In the genomic region with DNA sequence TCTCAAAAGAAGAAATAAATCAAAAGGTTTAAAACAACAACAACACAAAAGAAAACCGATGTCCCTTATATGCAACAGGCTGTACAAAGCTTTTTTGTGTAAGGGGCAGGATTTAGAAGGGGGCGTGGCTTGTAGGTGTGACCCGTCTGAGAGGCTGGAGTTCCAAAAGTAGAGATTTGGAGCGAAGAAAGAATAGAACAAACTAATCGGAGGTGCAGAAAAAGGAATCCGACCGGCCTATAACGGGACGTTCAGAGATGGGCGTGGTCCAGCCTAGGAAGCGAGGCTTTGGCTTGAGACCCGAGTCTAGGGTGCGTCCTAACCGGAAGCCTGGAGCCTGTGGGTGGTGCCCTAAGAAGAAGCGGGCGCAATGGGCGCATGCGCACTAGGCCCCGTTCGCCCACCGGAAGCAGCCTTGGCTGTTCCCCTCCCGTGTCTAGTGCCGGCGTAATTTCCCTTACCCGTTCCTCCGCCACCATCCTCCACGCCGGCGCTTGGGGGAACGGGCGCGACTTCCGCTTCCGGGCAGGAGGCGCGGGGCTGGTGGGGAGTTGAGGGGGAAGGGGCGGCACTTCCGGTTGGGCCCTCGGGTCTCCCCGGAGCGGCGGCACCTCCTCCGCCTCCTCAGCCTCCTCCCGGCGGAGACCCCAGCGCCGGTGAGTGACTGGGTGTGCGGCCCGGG, we compare ENCODE assay signal across 8 mouse cellular contexts. TPM values are rescaled to one million over a fixed set of nuclear protein-coding genes. Genes with fewer than 3 reads are reported as not detected.
DNase-seq lines count a peak whose midpoint lies in the region; ATAC-seq and TF ChIP-seq lines count a peak whose summit lies in the region.

Gene Zfp865 (plus strand): TSS at position 377 of the 682 bp plus-strand sequence.
Gene Ccdc106 (plus strand): TSS at position 554 of the 682 bp plus-strand sequence.

- H3K4me2 ChIP-seq in embryonic facial prominence, embryonic 15.5 days (replicated peaks), result peak within 1 kb of the TSS; percentile 66
- H3K4me2 ChIP-seq in kidney, embryonic 14.5 days (replicated peaks; ENCODE audit: low read depth, low read length), result peak within 1 kb of the TSS; percentile 66
- H3K4me2 ChIP-seq in limb, embryonic 15.5 days, result peak within 1 kb of the TSS; percentile 71

- no peaks in the 10 kb centered on the region for H3K27me3 ChIP-seq in embryonic facial prominence, embryonic 15.5 days
- no peaks in the 10 kb centered on the region for H3K27me3 ChIP-seq in kidney, embryonic 14.5 days (ENCODE audit: control insufficient read depth, insufficient read depth, low read length)
- no peaks in the 10 kb centered on the region for H3K27me3 ChIP-seq in limb, embryonic 15.5 days

- H3K4me3 ChIP-seq in bone marrow, adult 2 months (replicated peaks; ENCODE audit: control insufficient read depth, low read depth, low read length), result peak within 1 kb of the TSS; percentile 73
- peak within 1 kb of the TSS; percentile 89 for H3K4me3 ChIP-seq in embryonic facial prominence, embryonic 15.5 days (replicated peaks)
- peak within 1 kb of the TSS; percentile 88 for H3K4me3 ChIP-seq in kidney, embryonic 14.5 days (ENCODE audit: low read length)
- peak within 1 kb of the TSS; percentile 79 for H3K4me3 ChIP-seq in limb, embryonic 15.5 days

- TF ChIP-seq POLR2A in bone marrow, adult 2 months (IDR thresholded peaks at IDR 0.05; ENCODE audit: borderline replicate concordance, control insufficient read depth, low read depth, low read length), result peak; percentile 82; the same call in 1 of the 2 replicates

- H3K4me1 ChIP-seq in bone marrow, adult 2 months (ENCODE audit: control insufficient read depth, insufficient read depth, low read length), result no peaks in the 10 kb centered on the region; the same call in 1 of the 2 replicates
- H3K4me1 ChIP-seq in embryonic facial prominence, embryonic 15.5 days, result peaks cover 23% of the 10 kb centered on the region
- peaks cover 4% of the 10 kb centered on the region; the same call in 1 of the 2 replicates for H3K4me1 ChIP-seq in kidney, embryonic 14.5 days (ENCODE audit: control insufficient read depth, insufficient read depth, low read length)
- H3K4me1 ChIP-seq in limb, embryonic 15.5 days, result peaks cover 32% of the 10 kb centered on the region

- DNase-seq in 416B (ENCODE audit: low read depth), result peak; percentile 99
- DNase-seq in heart, adult 9 months (ENCODE audit: low spot score in 2 of 2), result peak; percentile 99 to 100
- DNase-seq in monocyte, adult 2 months (ENCODE audit: low read depth in 1 of 2, low spot score in 2 of 2), result peak; percentile 97 to 99
- peak; percentile 99 for DNase-seq in spleen, postnatal 36 days (ENCODE audit: low spot score in 2 of 2)

- no peak for TF ChIP-seq CTCF in bone marrow, adult 2 months (IDR thresholded peaks at IDR 0.05; ENCODE audit: control insufficient read depth, insufficient read depth, low read length)

- no peaks in the 10 kb centered on the region for H3K9me3 ChIP-seq in embryonic facial prominence, embryonic 15.5 days (replicated peaks)
- H3K9me3 ChIP-seq in kidney, embryonic 14.5 days (ENCODE audit: control insufficient read depth, low read length), result no peaks in the 10 kb centered on the region
- no peaks in the 10 kb centered on the region for H3K9me3 ChIP-seq in limb, embryonic 15.5 days

- H3K27ac ChIP-seq in bone marrow, adult 2 months (ENCODE audit: control insufficient read depth, insufficient read depth, low read depth, low read length, poor library complexity), result peak within 1 kb of the TSS; percentile 88
- H3K27ac ChIP-seq in embryonic facial prominence, embryonic 15.5 days (replicated peaks), result peak within 1 kb of the TSS; percentile 98
- peak within 1 kb of the TSS; percentile 96 for H3K27ac ChIP-seq in kidney, embryonic 14.5 days (ENCODE audit: low read depth, low read length)
- peak within 1 kb of the TSS; percentile 98 for H3K27ac ChIP-seq in limb, embryonic 15.5 days

- ATAC-seq in embryonic facial prominence, embryonic 15.5 days (ENCODE audit: insufficient number of reproducible peaks, low FRiP score, low TSS enrichment, low read depth), result peak; percentile 91
- peak; percentile 86 for ATAC-seq in kidney, embryonic 14.5 days (ENCODE audit: low FRiP score, low TSS enrichment)
- peak; percentile 91 for ATAC-seq in limb, embryonic 15.5 days (ENCODE audit: insufficient number of reproducible peaks, low FRiP score, low TSS enrichment, low read depth)

- H3K36me3 ChIP-seq in embryonic facial prominence, embryonic 15.5 days, result peaks cover 46% of the 10 kb centered on the region
- H3K36me3 ChIP-seq in kidney, embryonic 14.5 days (ENCODE audit: control insufficient read depth, insufficient read depth, low read length), result peaks cover 34% of the 10 kb centered on the region
- H3K36me3 ChIP-seq in limb, embryonic 15.5 days, result peaks cover 40% of the 10 kb centered on the region

- peak within 1 kb of the TSS; percentile 89 for H3K9ac ChIP-seq in embryonic facial prominence, embryonic 15.5 days
- H3K9ac ChIP-seq in kidney, embryonic 14.5 days (ENCODE audit: low read depth, low read length), result peak within 1 kb of the TSS; percentile 82
- H3K9ac ChIP-seq in limb, embryonic 15.5 days, result peak within 1 kb of the TSS; percentile 87

- under 1% methylated on average over 49 of the region's 49 CpGs for WGBS in bone marrow, adult 2 months
- under 1% methylated on average over 42 of the region's 49 CpGs for WGBS in embryonic facial prominence, embryonic 15.5 days
- under 1% methylated on average over 47 of the region's 49 CpGs for WGBS in kidney, embryonic 14.5 days
- WGBS in limb, embryonic 15.5 days, result under 1% methylated on average over 49 of the region's 49 CpGs

RNA-seq across cellular contexts. Expression of gene Zfp865, which starts in this region (rescaled TPM):
- polyA plus RNA-seq in bone marrow, adult 2 months (2011; ENCODE audit: insufficient read depth, insufficient read length, low replicate concordance, missing spikeins), result 23.9 and 30.4 TPM in 2 replicates
- 8.0 and 9.0 TPM in 2 replicates for polyA plus RNA-seq in embryonic facial prominence, embryonic 15.5 days (2015; fragmentation: Nextera tagmentation; extraction: Ambion mirVana)
- 9.9 and 10.0 TPM in 2 replicates for polyA plus RNA-seq in kidney, embryonic 14.5 days (2014; fragmentation: Nextera tagmentation; extraction: Ambion mirVana)
- 4.9 and 6.3 TPM in 2 replicates for polyA plus RNA-seq in limb, embryonic 15.5 days (2015; fragmentation: Nextera tagmentation; extraction: Ambion mirVana)

RNA-seq across cellular contexts. Expression of gene Ccdc106, which starts in this region (rescaled TPM):
- not detected in 2 replicates for polyA plus RNA-seq in bone marrow, adult 2 months (2011; ENCODE audit: insufficient read depth, insufficient read length, low replicate concordance, missing spikeins)
- 35.4 and 37.8 TPM in 2 replicates for polyA plus RNA-seq in embryonic facial prominence, embryonic 15.5 days (2015; fragmentation: Nextera tagmentation; extraction: Ambion mirVana)
- polyA plus RNA-seq in kidney, embryonic 14.5 days (2014; fragmentation: Nextera tagmentation; extraction: Ambion mirVana), result 23.2 and 25.5 TPM in 2 replicates
- 31.0 and 37.3 TPM in 2 replicates for polyA plus RNA-seq in limb, embryonic 15.5 days (2015; fragmentation: Nextera tagmentation; extraction: Ambion mirVana)

Comparison
In these comparisons a context has a peak if more than half of its experiments do, and no peak if none do; other contexts are left out.
1. Peak in every context shown above with its lines: DNase-seq, ATAC-seq, H3K4me3 ChIP-seq and H3K27ac ChIP-seq.
2. RNA of gene Ccdc106 (polyA plus RNA-seq): 35.4 to 37.8 TPM in embryonic facial prominence, embryonic 15.5 days, 31.0 to 37.3 TPM in limb, embryonic 15.5 days and 23.2 to 25.5 TPM in kidney, embryonic 14.5 days; not detected in bone marrow, adult 2 months; every median in the first group is over 10 times any median in the second.